Mouse (Mus musculus) olfactory bulb, adult 2 months (tissue): ENCODE measurements around the gene Ddost.

ENCODE experiments used
- CTCF ChIP-seq: fragments of 200-500 bp; IDR thresholded peaks from 2 replicates; pipeline ENCODE4 v1.5.1; 2012; ENCODE audit warnings: low read depth, mild to moderate bottlenecking, low read length, moderate library complexity; ENCODE audit not compliant: insufficient read depth
- POLR2A ChIP-seq: fragments of 200-500 bp; IDR thresholded peaks from 2 replicates; pipeline ENCODE4 v1.6.1; 2012; ENCODE audit warnings: mild to moderate bottlenecking, low read depth, low read length, moderate library complexity; ENCODE audit not compliant: insufficient read depth

- no peak for TF ChIP-seq CTCF
- no peak for TF ChIP-seq POLR2A
Observed at GRCm38 (mm10) chr4:138310311-138310910, 5.9 kb downstream of the Ddost start.
